Mouse (Mus musculus) induced T-regulatory cell, adult 2 months (primary cell): ENCODE results near the gene Trip6.
"Not testable (repeated sequence)": the region's sequence is repeated elsewhere in the genome, so short reads cannot be mapped to it uniquely, and the experiment has no call there.

Source experiments
- DNase-seq: peaks from one replicate; pipeline ENCODE4 v3.0.0-alpha.2; 2012; ENCODE audit warnings: low read depth

The Trip6 gene

DNA sequence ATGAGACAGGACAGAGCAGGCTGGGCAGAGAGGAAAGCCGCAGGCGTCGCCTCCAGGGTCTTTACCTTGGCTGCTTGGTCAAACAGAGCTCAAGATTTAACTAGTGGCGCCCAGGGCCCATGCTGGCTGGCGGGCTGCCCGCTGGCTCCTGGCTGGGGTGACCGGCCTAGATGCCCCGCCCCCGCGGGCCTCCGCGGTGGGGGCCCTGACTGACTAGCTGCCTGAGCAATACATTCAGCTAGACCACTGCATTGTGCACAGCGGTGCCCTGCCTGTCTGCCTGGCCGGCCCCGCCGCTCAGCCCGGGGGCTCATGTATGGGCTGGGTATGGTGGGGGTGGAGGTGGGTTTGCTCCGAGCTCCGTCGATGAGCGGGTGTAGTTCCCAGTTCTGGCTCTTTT, 13.0 kb downstream of the Trip6 start:
- DNase-seq = no peak

GRCm38 (mm10) chr5:137299240-137299639, 15.0 kb downstream of the Trip6 start:
- no peak for DNase-seq

- no peak for DNase-seq
Measured at GRCm38 (mm10) chr5:137297126-137297525, 17.1 kb downstream of the Trip6 start.

DNA sequence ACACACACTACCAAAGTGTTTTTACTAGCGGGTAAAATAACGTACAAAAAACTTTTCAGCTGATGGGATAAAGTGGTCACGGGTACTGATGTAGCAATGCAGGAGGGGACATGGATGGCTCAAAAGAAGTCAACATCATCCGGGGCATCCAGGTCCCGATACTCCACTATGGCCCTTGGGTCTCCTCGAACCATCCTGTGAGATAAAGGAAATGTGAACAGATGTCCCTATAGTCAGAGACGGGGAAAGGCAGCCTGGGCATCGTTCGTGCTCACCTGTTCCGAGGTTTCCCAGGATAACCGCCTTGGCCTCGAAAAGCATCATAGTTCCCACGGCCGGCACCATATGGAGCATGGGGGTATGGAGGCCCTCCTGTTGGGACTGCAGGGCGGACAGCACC, 18.5 kb downstream of the Trip6 start:
- no peak for DNase-seq

GRCm38 (mm10) chr5:137295296-137295695, 18.9 kb downstream of the Trip6 start:
- no peak for DNase-seq

- no peak for DNase-seq
Measured at GRCm38 (mm10) chr5:137294744-137295093, 19.5 kb downstream of the Trip6 start.

GRCm38 (mm10) chr5:137293839-137294743, 20.1 kb downstream of the Trip6 start, which contains the start of gene Ufsp1:
Ufsp1 (plus strand) TSS chr5:137294629.
- peak; percentile 96 for DNase-seq

DNA sequence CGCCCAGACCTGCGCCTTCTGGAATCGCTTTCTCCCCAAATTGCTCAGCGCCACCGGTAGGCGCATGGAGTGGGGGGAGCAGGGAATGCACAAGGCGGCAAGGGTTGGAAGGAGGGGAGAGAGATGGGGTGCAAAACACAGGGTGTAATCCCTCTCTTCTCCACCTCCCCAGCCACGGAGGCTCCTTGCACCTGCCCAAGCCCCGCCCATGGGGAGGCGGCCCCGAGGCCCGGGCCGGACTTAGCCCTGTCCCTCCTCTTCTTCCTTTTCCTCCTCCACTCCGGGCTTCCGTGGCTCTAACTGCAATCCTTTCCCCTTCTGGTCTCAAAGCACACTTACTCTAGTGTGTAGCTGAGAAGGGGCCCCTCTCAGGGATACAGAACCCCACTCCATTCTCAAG, 20.9 kb downstream of the Trip6 start:
- DNase-seq = peak; percentile 84

GRCm38 (mm10) chr5:137291381-137291926, 22.8 kb downstream of the Trip6 start:
- no peak for DNase-seq

GRCm38 (mm10) chr5:137290677-137291076, 23.5 kb downstream of the Trip6 start:
- DNase-seq = peak; percentile 66

GRCm38 (mm10) chr5:137289591-137290365, 24.4 kb downstream of the Trip6 start:
- no peak for DNase-seq

- peak; percentile 52 for DNase-seq
Measured at GRCm38 (mm10) chr5:137288999-137289470, 25.2 kb downstream of the Trip6 start.

DNA sequence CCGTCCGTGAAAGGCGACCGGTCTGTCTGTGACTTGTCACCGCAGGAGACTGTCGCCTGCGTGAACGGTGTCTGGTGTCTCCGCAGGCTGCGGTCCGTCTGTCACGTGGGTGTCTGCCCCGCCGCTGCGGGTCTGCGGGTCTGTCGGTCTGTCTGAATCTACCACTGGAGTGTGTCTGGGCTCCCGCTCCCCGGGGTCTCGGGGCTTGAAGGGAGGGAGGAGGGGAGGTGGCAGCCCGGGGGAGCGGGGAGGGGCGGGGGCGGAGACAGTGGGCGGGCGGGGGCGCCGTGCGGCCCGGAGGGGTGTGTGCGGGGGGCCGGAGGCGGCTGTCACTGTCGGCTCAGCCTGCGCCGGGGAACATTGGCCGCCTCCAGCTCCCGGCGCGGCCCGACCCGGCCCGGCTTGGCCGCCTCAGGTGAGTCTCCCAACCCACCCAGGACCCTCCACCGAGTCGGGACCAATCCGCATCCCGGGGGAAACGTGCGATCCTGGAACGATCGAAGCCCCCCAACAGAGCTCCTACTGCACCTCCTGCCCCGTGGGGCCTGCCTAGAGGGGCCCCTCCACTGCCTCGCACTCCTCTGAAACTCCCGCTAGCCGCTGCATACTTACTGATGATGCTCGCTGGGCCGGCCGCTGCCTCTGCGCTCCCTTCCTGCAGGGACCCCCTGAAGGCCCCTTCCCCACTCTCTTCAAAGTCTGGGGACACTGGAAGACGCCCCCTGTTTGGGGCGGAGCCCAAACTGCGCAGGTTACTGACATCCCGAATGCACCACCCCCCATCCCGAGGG, 26.1 kb downstream of the Trip6 start:
- no peak for DNase-seq

DNA sequence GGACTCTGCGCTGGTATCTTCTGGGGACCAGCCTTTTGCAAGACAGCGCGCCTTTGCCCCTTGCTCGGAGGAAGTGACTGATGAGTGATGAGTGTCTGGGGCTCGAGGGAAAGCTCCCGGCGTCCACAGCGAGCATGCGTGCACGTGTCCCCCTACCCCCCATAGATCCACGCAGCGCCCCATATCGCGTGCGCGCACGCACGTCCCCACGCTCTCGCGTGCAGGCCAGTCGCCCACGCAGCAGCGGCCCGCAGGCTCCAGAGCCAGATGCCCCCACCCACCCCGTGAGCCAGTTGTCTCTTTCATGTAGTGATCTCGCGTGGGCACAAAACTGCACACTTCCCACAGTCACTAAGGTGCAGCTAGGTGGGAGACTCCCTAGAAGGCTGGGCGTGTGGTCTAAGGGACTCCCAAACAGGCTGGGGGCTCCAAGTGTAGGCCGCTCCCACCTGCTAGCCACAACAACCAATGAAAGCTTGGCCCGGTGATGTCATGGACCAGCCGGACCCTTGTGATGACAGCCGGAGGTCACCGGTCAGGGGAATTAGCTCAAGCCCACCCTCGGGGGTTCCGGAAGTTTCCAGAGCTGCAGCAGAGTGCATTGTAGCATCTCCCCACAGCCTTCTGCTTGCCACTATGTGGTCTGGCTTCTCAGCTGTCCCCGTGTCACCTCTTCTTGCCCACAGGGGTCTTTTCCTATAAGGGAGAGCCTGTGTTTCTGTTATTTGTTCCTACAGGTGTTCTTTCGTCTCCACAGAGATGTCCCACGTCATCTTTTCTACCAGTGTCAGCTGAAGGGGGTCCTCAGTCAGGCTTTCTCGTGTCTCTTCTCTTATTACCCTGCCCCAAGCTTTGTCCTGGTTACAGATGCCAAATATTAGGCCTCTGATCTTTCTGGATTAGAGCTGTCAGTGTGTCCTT, 26.9 kb downstream of the Trip6 start, which contains the start of gene Ache:
Ache (plus strand) TSS at position 488 of the 921 bp plus-strand sequence.
- DNase-seq = peak; percentile 56

- peak; percentile 86 for DNase-seq
Measured at GRCm38 (mm10) chr5:137286655-137287031, 27.6 kb downstream of the Trip6 start.

DNA sequence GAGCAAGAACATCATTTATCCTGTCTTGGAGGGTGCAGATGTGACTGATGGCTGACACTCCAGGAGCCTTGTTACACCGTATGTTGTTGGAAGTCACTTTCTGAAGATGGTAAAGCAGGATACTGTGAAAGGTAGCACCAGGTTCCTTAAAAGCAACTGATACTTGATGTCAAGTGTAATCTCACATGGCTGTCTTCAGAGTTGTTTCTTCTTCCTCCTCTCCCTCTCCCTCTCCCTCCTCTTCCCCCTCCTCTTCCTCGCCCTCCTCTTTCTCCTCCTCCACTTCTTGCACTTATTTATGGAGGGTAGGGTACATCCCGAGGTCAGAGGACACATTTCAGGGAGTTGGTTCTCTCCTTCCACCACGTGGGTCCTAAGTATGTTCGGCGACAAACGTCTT, 28.2 kb downstream of the Trip6 start:
- DNase-seq = no peak

DNA sequence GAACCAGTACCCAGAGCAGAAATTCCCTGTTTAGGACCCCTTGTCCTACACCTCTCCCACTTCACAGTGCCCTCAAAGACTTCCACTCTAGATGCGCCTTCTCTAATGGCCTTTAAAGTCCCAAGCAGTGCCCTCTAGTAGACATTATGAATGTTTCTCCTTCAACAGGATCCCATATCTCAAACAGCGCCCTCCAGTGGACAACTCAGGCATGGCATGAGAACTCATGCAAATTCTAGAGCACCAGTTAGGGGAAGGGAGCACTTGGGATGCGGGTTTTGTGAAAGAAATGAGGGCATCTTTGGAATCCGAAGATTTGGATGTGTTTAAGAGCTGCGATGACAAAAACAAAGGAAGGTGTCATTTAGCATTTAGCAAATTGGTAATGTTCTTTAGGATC, 29.2 kb downstream of the Trip6 start:
- peak; percentile 91 for DNase-seq

DNA sequence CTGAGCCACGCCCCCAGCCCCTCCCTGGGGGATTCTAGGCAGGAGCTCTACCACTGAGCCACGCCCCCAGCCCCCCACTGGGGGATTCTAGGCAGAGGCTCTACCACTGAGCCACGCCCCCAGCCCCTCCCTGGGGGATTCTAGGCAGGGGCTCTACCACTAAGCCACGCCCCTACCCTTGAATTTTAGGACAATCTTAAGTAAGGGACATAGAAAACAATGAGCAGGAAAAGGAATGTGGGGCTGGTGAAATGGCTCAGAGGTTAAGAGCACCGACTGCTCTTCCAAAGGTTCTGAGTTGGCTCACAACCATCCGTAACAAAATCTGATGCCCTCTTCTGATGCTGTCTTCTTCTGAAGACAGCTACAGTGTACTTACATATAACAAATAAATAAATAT, 29.8 kb downstream of the Trip6 start:
- not testable (repeated sequence) for DNase-seq

GRCm38 (mm10) chr5:137277360-137278342, 36.6 kb downstream of the Trip6 start:
- DNase-seq = no peak
